Mouse (Mus musculus) induced T-regulatory cell, adult 2 months (primary cell): ENCODE data around the gene Otulin.

ENCODE experiments used
- DNase-seq: peaks from one replicate; pipeline ENCODE4 v3.0.0-alpha.2; 2012; ENCODE audit warnings: low read depth

The Otulin gene

GRCm38 (mm10) chr15:27613255-27613654, 17.2 kb downstream of the Otulin start:
- no peak for DNase-seq

GRCm38 (mm10) chr15:27612533-27613221, 17.8 kb downstream of the Otulin start:
- peak; percentile 85 for DNase-seq

- no peak for DNase-seq
These were observed 20.9 kb downstream of the Otulin start for GRCm38 (mm10) chr15:27609554-27609953.

GRCm38 (mm10) chr15:27605252-27605651, 25.2 kb downstream of the Otulin start:
- DNase-seq, result no peak

- no peak for DNase-seq
These were observed 25.9 kb downstream of the Otulin start for GRCm38 (mm10) chr15:27604558-27604957.

- DNase-seq, result no peak
These were observed 30.0 kb downstream of the Otulin start for GRCm38 (mm10) chr15:27600524-27600923.

GRCm38 (mm10) chr15:27598786-27599385, 31.6 kb downstream of the Otulin start:
- DNase-seq, result no peak

GRCm38 (mm10) chr15:27597516-27597915, 33.0 kb downstream of the Otulin start:
- peak; percentile 51 for DNase-seq

- DNase-seq, result peak; percentile 93
These were observed 33.9 kb downstream of the Otulin start for GRCm38 (mm10) chr15:27596463-27597140.

- DNase-seq, result no peak
These were observed 34.9 kb downstream of the Otulin start for GRCm38 (mm10) chr15:27595560-27595959.

GRCm38 (mm10) chr15:27594973-27595372, 35.5 kb downstream of the Otulin start:
- DNase-seq, result no peak

GRCm38 (mm10) chr15:27593717-27594116, 36.8 kb downstream of the Otulin start:
- DNase-seq, result no peak

- no peak for DNase-seq
These were observed 37.7 kb downstream of the Otulin start for GRCm38 (mm10) chr15:27592620-27593320.

GRCm38 (mm10) chr15:27590812-27591211, 39.7 kb downstream of the Otulin start:
- DNase-seq, result no peak

- no peak for DNase-seq
These were observed 42.2 kb downstream of the Otulin start for GRCm38 (mm10) chr15:27588087-27588826.

GRCm38 (mm10) chr15:27586093-27586480, 44.4 kb downstream of the Otulin start:
- no peak for DNase-seq

- DNase-seq, result no peak
These were observed 44.9 kb downstream of the Otulin start for GRCm38 (mm10) chr15:27585466-27586092.

- DNase-seq, result no peak
These were observed 46.9 kb downstream of the Otulin start for GRCm38 (mm10) chr15:27583620-27584019.

- DNase-seq, result peak; percentile 47
These were observed 47.5 kb downstream of the Otulin start for GRCm38 (mm10) chr15:27583042-27583441.

GRCm38 (mm10) chr15:27582428-27582827, 48.1 kb downstream of the Otulin start:
- peak; percentile 68 for DNase-seq

GRCm38 (mm10) chr15:27581640-27582039, 48.9 kb downstream of the Otulin start:
- DNase-seq, result no peak
